Mouse (Mus musculus): ENCODE measurements around the gene Snap23.

- TF ChIP-seq EP300 (IDR thresholded peaks at IDR 0.05; ENCODE audit: low read depth): no peak
- no peak for TF ChIP-seq CTCF (IDR thresholded peaks at IDR 0.05; ENCODE audit: low read depth)
Measured at GRCm38 (mm10) chr2:120628886-120629735, 61.6 kb downstream of the Snap23 start, which contains the start of gene Stard9.

Measured in liver, embryonic 14.5 days (tissue).